Mouse (Mus musculus): Measurements from ENCODE around the gene Lgals2. TPM values are rescaled to one million over a fixed set of nuclear protein-coding genes. Genes with fewer than 3 reads are reported as not detected.

Lgals2 gene
- polyA plus RNA-seq, 1 experiment from 2014 or later: not detected

DNA sequence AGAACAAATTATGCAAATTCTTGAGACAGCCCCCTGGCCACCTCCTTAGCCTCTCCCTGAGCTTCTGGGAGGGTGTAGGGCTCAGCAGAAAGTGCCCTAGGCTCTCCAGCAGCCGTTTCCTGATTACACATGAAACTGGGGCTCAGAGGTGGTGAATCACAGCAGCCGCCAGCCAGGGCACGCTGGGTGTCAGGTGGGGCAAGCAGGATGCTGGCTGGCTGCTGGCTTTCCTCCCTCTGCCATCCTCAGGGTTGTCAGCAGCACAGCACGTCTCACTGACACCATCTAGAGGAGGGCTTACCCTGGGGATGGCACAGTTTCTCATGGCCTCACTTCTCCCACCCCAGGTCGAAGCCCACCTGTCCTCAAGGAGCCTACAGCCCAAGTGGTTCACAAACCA is 27.0 kb downstream of the Lgals2 start:
- DNase-seq: no peak
- Histone ChIP-seq H3K27ac (replicated peaks; ENCODE audit: low read depth, low read length) (no peak overlapping the region), H3K4me2 (ENCODE audit: low read length) (no peak overlapping the region), H3K4me3 (replicated peaks; ENCODE audit: low read depth, low read length) (no peak overlapping the region), H3K9ac (replicated peaks; ENCODE audit: low read length) (no peak overlapping the region; the same call in 1 of the 2 replicates), H3K27me3 (ENCODE audit: control insufficient read depth, insufficient read depth, low read length) (0 out of 2 replicates have a peak, but pooled peaks cover 11% of the 10 kb centered on the region), H3K4me1 (ENCODE audit: control insufficient read depth, insufficient read depth, low read length) (peaks cover 8% of the 10 kb centered on the region; the same call in 1 of the 2 replicates), H3K9me3 (ENCODE audit: control insufficient read depth, low read length) (no peaks in the 10 kb centered on the region), H3K36me3 (ENCODE audit: control insufficient read depth, insufficient read depth, low read length) (no peaks in the 10 kb centered on the region)
- ATAC-seq (ENCODE audit: low FRiP score, low TSS enrichment): no peak
- WGBS: 19% methylated on average over 5 of the region's 5 CpGs

DNA sequence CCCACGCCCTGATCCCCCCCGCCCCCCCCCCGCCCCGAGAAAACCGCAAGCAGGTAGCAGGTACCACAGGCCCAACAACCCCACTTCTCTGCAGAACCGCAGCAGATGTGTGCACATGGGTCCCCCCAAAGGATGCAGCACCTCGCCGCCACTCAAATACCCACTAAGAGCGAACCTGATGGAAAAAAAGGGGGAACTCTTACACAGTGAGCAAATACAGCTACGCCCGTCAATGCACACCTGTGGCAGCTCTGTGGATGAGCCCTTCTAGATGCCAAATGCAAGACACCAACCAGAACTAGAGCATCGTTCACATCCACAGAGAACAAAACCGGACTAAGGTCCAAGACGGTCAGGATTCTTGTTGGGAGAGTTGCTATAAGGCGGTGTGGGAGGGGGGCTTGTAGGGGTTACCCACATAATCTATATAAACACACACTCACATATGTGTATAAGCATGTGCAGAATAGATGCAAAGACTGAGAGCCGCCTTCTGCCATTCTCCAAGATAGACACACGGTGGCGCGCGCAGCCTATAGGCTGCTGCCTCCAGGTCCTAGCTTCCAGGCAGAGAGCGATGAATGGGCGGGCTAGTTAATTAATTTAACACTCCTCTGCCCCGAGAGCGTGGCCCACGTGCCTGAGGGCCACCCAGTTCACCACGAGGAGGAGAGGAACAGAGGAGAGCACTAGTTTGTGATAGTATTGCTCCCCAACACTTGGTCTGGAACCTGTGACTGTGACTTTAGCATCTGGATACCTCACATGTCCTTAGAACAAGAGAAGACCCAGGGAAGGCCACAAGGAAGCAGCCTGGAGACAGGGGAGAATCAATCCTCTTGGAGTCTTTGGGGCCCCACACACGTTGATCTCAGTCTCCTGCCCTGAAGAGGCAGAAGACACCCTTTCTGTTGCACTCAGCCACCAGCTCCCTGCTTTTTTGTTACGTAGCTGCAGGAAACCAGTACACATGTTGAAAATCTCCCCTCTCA is 28.8 kb downstream of the Lgals2 start:
- no peaks in the 10 kb centered on the region for H3K36me3 ChIP-seq (ENCODE audit: control insufficient read depth, insufficient read depth, low read length)
- no peaks in the 10 kb centered on the region for H3K9me3 ChIP-seq (ENCODE audit: control insufficient read depth, low read length)
- no peak overlapping the region for H3K4me2 ChIP-seq (ENCODE audit: low read length)
- H3K4me3 ChIP-seq (replicated peaks; ENCODE audit: low read depth, low read length): no peak overlapping the region
- 0 out of 2 replicates have a peak, but pooled peaks cover 11% of the 10 kb centered on the region for H3K27me3 ChIP-seq (ENCODE audit: control insufficient read depth, insufficient read depth, low read length)
- ATAC-seq (ENCODE audit: low FRiP score, low TSS enrichment) (peak; percentile 55; the same call in 1 of the 2 replicates), DNase-seq (peak; percentile 90)
- H3K9ac ChIP-seq (replicated peaks; ENCODE audit: low read length): no peak overlapping the region
- H3K27ac ChIP-seq (replicated peaks; ENCODE audit: low read depth, low read length): no peak overlapping the region
- 22% methylated on average over 28 of the region's 28 CpGs for WGBS
- H3K4me1 ChIP-seq (ENCODE audit: control insufficient read depth, insufficient read depth, low read length): peaks cover 4% of the 10 kb centered on the region; the same call in 1 of the 2 replicates

DNA sequence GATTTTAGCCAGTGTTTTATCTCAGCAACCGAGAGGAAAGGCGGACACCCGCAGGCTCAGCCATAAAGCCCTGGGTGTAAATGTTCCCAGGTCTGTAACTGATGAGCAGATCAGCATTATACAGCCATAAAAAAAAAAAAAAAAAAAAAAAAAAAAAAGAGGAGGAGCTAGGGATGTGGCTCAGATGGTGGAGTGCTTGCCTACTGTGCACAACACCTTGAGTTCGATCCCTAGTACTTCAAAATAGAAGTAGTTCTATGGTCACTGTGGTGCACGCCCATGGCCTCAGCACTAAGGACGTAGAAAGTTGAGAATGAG is 39.3 kb downstream of the Lgals2 start:
- no peak overlapping the region for H3K4me3 ChIP-seq (replicated peaks; ENCODE audit: low read depth, low read length)
- H3K9ac ChIP-seq (replicated peaks; ENCODE audit: low read length): no peak overlapping the region
- 75% methylated on average over 6 of the region's 6 CpGs for WGBS
- no peaks in the 10 kb centered on the region for H3K27me3 ChIP-seq (ENCODE audit: control insufficient read depth, insufficient read depth, low read length)
- ATAC-seq (ENCODE audit: low FRiP score, low TSS enrichment): no peak
- no peaks in the 10 kb centered on the region for H3K4me1 ChIP-seq (ENCODE audit: control insufficient read depth, insufficient read depth, low read length)
- no peak overlapping the region for H3K4me2 ChIP-seq (ENCODE audit: low read length)
- DNase-seq: no peak
- no peak overlapping the region for H3K27ac ChIP-seq (replicated peaks; ENCODE audit: low read depth, low read length)
- H3K9me3 ChIP-seq (ENCODE audit: control insufficient read depth, low read length): no peaks in the 10 kb centered on the region
- H3K36me3 ChIP-seq (ENCODE audit: control insufficient read depth, insufficient read depth, low read length): no peaks in the 10 kb centered on the region

DNA sequence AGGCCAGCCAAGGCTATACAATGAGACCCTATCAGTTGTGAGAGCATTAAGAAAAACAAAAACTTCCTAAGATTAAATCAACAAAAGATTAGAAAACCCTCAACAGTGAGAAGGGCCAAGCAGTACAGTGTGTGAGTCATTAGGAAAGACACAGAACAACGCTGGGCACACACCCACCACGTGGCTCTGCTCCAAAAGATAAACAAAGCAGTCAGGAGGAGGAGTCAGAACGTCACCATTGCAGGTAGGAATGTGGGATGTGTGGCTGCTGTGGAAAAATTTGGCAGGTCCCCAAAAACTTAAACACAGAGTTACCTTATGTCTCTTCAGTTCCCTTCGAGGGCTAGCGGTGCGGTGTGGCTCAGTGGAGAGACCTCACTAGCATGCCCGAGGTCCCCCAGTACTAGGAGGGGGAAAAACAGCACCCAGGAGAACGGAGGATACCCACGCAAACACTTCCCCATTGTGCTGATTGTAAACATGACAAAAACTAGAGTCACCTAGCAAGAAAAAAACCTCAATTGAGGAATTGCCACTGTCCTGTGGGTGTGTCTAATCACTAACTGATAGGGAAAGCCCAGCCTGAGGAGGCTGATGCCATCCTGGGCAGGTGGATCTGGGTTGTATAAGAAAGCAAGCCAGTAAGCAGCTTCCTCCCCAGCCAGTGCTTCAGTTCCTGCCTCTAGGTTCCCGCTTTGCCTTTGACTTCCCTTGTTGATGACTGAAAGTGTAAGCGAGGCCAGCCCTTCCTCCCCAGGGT is 39.8 kb downstream of the Lgals2 start:
- no peak overlapping the region for H3K4me2 ChIP-seq (ENCODE audit: low read length)

DNA sequence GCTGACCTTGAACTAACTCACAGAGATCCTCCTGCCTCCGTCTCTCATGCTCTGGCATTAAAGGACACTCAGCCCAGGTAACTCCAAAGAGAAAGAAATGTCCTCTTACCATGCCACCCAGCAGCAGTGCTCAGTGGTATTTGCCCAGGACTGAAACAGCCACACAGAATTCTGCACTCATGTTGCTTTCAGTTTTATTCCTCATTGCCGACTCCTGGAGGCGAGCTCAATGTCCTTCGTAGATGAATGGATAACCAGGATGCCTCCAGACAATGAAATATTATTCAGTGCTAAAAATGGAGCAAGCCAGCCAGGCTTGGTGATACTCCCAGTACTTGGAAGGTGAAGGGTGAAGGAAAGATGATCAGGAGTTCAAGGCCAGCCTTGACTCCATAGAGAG is 41.7 kb downstream of the Lgals2 start:
- no peak overlapping the region for H3K4me2 ChIP-seq (ENCODE audit: low read length)
- H3K36me3 ChIP-seq (ENCODE audit: control insufficient read depth, insufficient read depth, low read length): no peaks in the 10 kb centered on the region
- H3K9me3 ChIP-seq (ENCODE audit: control insufficient read depth, low read length): no peaks in the 10 kb centered on the region
- H3K9ac ChIP-seq (replicated peaks; ENCODE audit: low read length): no peak overlapping the region
- no peak for ATAC-seq (ENCODE audit: low FRiP score, low TSS enrichment)
- DNase-seq: no peak
- 91% methylated on average over 4 of the region's 4 CpGs for WGBS
- H3K27me3 ChIP-seq (ENCODE audit: control insufficient read depth, insufficient read depth, low read length): no peaks in the 10 kb centered on the region
- no peak overlapping the region for H3K4me3 ChIP-seq (replicated peaks; ENCODE audit: low read depth, low read length)
- H3K27ac ChIP-seq (replicated peaks; ENCODE audit: low read depth, low read length): no peak overlapping the region
- H3K4me1 ChIP-seq (ENCODE audit: control insufficient read depth, insufficient read depth, low read length): no peaks in the 10 kb centered on the region

More for the DNA sequence above, 39.8 kb downstream of the Lgals2 start:
- H3K9ac ChIP-seq (replicated peaks; ENCODE audit: low read length): no peak overlapping the region
- H3K4me1 ChIP-seq (ENCODE audit: control insufficient read depth, insufficient read depth, low read length): no peaks in the 10 kb centered on the region
- WGBS: 67% methylated on average over 11 of the region's 11 CpGs
- no peak for DNase-seq
- no peaks in the 10 kb centered on the region for H3K27me3 ChIP-seq (ENCODE audit: control insufficient read depth, insufficient read depth, low read length)
- H3K36me3 ChIP-seq (ENCODE audit: control insufficient read depth, insufficient read depth, low read length): no peaks in the 10 kb centered on the region
- no peak for ATAC-seq (ENCODE audit: low FRiP score, low TSS enrichment)
- no peaks in the 10 kb centered on the region for H3K9me3 ChIP-seq (ENCODE audit: control insufficient read depth, low read length)
- no peak overlapping the region for H3K4me3 ChIP-seq (replicated peaks; ENCODE audit: low read depth, low read length)
- H3K27ac ChIP-seq (replicated peaks; ENCODE audit: low read depth, low read length): no peak overlapping the region

DNA sequence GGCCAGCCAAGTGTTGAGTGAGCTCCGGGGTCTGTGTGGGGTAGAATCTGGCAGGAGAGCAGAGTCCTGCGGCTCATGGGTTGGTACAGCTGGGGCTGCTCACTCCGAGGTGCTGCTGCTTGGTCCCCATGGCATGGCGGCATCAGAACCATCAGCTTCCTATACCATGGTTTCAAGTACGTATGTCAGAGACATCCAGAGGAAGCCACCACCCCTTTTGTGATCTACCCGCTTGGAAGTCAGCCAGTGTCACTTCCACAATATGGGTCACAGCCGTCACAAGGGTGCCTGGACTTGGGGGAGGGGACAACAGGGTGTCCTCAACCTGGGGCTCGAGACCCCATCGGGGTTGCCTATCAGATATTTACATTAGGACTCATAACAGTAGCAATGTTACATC is 45.2 kb downstream of the Lgals2 start:
- no peaks in the 10 kb centered on the region for H3K36me3 ChIP-seq (ENCODE audit: control insufficient read depth, insufficient read depth, low read length)
- H3K27me3 ChIP-seq (ENCODE audit: control insufficient read depth, insufficient read depth, low read length): no peaks in the 10 kb centered on the region
- ATAC-seq (ENCODE audit: low FRiP score, low TSS enrichment): no peak
- DNase-seq: no peak
- H3K9ac ChIP-seq (replicated peaks; ENCODE audit: low read length): no peak overlapping the region
- no peaks in the 10 kb centered on the region for H3K9me3 ChIP-seq (ENCODE audit: control insufficient read depth, low read length)
- 79% methylated on average over 9 of the region's 9 CpGs for WGBS
- no peak overlapping the region for H3K27ac ChIP-seq (replicated peaks; ENCODE audit: low read depth, low read length)
- no peak overlapping the region for H3K4me3 ChIP-seq (replicated peaks; ENCODE audit: low read depth, low read length)
- no peak overlapping the region for H3K4me2 ChIP-seq (ENCODE audit: low read length)
- no peaks in the 10 kb centered on the region for H3K4me1 ChIP-seq (ENCODE audit: control insufficient read depth, insufficient read depth, low read length)

DNA sequence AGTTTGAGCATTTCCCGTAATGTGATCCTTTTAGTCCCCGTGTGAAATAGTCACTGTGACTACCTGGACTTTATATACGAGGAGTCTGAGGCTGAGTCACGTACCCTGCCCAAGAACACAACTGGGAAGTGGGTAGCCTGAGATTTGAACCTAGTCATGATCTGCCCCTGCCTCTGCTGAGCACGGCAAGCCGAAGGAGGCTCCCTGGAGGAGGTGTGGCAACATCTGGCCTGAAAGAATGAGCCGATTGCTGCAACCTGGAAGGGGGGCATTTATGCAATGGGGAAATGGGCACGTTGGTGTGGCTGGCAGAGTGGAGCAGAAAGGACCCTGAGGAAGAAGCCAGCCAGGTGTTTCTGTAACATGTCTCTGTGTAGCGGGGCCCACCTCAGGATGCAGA is 45.6 kb downstream of the Lgals2 start:
- WGBS: 75% methylated on average over 9 of the region's 9 CpGs
- Histone ChIP-seq H3K36me3 (ENCODE audit: control insufficient read depth, insufficient read depth, low read length) (no peaks in the 10 kb centered on the region), H3K4me1 (ENCODE audit: control insufficient read depth, insufficient read depth, low read length) (no peaks in the 10 kb centered on the region), H3K4me3 (replicated peaks; ENCODE audit: low read depth, low read length) (no peak overlapping the region), H3K4me2 (ENCODE audit: low read length) (no peak overlapping the region), H3K9ac (replicated peaks; ENCODE audit: low read length) (no peak overlapping the region), H3K9me3 (ENCODE audit: control insufficient read depth, low read length) (no peaks in the 10 kb centered on the region), H3K27ac (replicated peaks; ENCODE audit: low read depth, low read length) (no peak overlapping the region), H3K27me3 (ENCODE audit: control insufficient read depth, insufficient read depth, low read length) (no peaks in the 10 kb centered on the region)
- ATAC-seq (ENCODE audit: low FRiP score, low TSS enrichment): no peak
- DNase-seq: no peak

DNA sequence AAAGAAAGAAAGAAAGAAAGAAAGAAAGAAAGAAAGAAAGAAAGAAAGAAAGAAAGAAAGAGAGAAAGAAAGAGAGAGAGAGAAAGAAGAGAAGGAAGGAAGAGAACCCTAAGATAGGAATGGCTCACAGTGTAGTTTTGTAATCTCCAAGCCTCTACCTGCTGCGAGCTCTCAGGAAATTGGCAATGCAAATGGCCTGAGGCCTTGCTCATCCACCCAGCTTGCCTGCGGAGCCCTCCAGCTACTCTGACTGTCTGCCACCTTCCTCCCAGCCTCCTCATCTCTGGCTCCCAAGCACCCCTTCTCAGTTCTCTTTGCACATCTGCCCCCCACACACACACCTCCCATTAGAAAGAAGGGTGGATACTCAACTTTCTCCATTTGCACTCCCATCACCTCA is 46.3 kb downstream of the Lgals2 start:
- Histone ChIP-seq H3K4me1 (ENCODE audit: control insufficient read depth, insufficient read depth, low read length) (no peaks in the 10 kb centered on the region), H3K36me3 (ENCODE audit: control insufficient read depth, insufficient read depth, low read length) (no peaks in the 10 kb centered on the region), H3K9me3 (ENCODE audit: control insufficient read depth, low read length) (no peaks in the 10 kb centered on the region), H3K27me3 (ENCODE audit: control insufficient read depth, insufficient read depth, low read length) (no peaks in the 10 kb centered on the region), H3K27ac (replicated peaks; ENCODE audit: low read depth, low read length) (no peak overlapping the region), H3K4me3 (replicated peaks; ENCODE audit: low read depth, low read length) (no peak overlapping the region), H3K4me2 (ENCODE audit: low read length) (no peak overlapping the region), H3K9ac (replicated peaks; ENCODE audit: low read length) (no peak overlapping the region)
- ATAC-seq (ENCODE audit: low FRiP score, low TSS enrichment) (no peak), DNase-seq (no peak)
- WGBS: 87% methylated on average over 2 of the region's 2 CpGs

Data from midbrain, embryonic 14.5 days (tissue).